Mouse (Mus musculus) layer of hippocampus, adult 9-10 months (tissue): ENCODE measurements around the gene Prap1.
"Not testable (repeated sequence)": the region's sequence is repeated elsewhere in the genome, so short reads cannot be mapped to it uniquely, and the experiment has no call there.

ENCODE experiments used
- DNase-seq: peaks from one replicate; pipeline ENCODE4 v3.0.0; 2022; ENCODE audit warnings: low spot score

The Prap1 gene

DNA sequence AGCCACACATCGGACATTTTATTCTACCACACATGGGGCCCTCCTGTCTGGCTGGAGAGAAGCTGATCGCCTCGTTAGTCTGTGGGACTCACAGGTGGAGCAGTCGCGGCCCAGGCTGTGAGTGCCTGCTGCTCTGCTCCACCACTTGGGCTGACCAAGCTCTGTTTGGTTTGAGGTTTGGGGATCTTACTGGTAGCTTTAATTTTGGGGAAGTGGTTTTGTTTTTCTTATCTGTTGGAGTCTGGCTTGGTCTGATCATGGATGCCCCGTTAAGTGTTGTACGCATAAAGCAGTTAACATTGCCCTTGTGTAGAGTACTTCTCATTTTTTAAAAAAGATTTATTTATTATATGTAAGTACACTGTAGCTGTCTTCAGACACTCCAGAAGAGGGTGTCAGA, 40.8 kb downstream of the Prap1 start:
- DNase-seq, result not testable (repeated sequence)

- DNase-seq, result no peak
Observed at GRCm38 (mm10) chr7:140135106-140135770, 42.0 kb downstream of the Prap1 start.

DNA sequence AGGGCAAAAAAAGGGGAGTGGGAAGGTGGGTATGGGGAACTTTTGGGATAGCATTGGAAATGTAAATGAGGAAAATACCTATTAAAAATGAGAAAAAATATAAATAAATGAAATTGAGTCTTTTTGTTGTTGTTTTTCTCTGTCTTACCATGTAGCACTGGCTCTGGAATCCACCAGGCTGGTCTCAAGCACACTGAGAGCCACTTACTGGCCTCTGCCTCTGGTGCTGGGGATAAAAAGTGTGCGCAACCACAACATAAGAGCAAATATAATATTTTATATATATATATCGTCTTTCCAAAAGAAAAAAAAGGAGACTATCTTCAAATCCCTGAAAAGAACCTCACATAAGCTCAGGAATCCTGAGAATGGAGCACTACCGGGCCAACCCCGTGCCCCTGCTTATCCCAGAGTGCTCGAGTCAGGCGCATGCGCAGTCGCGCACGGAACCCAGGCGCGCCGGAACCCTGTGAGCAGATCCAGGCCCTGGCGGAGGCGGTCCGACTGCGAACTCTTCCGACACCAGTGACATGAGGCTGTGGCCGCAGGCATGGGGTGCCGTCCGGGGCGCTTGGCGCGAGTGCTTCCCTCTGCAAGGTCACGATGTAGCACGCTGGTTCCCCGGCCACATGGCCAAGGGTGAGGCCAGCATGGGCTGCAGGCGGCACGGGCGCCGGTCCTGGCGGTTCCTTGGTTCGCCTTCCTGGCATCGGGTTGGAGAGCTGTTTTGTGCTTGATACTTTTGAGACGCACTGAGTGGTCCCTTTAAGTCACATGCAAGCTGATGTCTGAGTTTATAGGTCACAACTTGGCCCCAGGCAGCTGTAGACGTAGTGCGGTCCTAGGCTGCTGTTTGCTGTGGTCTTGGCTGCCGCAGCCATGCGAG, 44.2 kb downstream of the Prap1 start, which contains the start of gene Mtg1:
Mtg1 (plus strand) TSS at position 430 of the 886 bp plus-strand sequence.
- peak; percentile 98 for DNase-seq

GRCm38 (mm10) chr7:140138021-140138310, 44.8 kb downstream of the Prap1 start:
- no peak for DNase-seq

GRCm38 (mm10) chr7:140141350-140141749, 48.2 kb downstream of the Prap1 start:
- DNase-seq, result no peak

DNA sequence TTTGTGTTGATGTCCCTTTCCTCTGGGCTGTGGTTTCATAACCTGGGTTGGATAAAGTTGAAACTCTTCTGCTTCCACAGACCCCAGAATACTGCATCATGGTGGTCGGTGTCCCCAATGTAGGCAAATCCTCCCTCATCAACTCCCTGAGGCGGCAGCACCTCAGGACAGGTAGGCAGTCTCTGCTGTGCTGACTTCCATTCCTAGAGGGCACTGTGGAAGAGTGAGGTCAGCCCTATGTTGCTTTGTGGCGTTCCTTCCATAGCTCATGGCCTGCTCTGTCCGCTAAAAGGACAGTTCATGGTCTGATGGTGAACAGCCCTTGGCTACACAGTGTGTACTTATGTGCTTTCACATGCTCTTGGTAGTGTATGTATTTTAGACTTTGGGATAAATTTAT, 51.4 kb downstream of the Prap1 start:
- no peak for DNase-seq
